Mouse (Mus musculus): ENCODE results near the gene Ephx4.
A peak's percentile ranks its signal among the peaks of the same experiment; 100 is the strongest.

DNA sequence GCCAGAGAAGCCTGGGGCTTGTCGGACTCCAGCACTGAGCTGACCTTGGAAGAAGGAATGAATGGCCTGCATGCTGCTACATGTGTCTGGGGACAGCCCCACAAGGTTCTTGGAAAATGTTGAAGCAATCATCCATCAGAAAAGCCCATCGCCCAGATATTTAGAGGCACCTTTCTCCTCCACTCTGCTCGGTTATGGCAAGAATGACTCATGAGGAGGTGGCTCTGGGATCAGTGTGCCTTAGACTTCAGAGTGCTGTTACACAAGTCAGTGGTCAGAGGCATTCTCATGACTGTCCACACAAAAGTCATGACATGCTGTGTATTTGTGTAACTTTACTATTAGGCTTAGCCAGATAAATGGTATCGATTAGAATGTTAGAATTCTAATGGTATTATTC lies 64.6 kb downstream of the Ephx4 start:
- no peak for TF ChIP-seq CTCF (conservative IDR thresholded peaks at IDR 0.05 in 1 of 2, IDR thresholded peaks at IDR 0.05 in 1 of 2; ENCODE audit: low read depth in 2 of 2, low read length in 2 of 2)
- TF ChIP-seq TCF12 (IDR thresholded peaks at IDR 0.05; ENCODE audit: low read depth, low read length), result no peak
- TF ChIP-seq RAD21 (IDR thresholded peaks at IDR 0.05; ENCODE audit: low read depth, low read length), result no peak
- peak; percentile 74 for TF ChIP-seq EP300 (IDR thresholded peaks at IDR 0.05; ENCODE audit: low read length)
- TF ChIP-seq USF1 (IDR thresholded peaks at IDR 0.05; ENCODE audit: low read depth, low read length), result no peak
- peak; percentile 11; the same call in 1 of the 2 replicates for TF ChIP-seq MAX (IDR thresholded peaks at IDR 0.05; ENCODE audit: low read length)
- TF ChIP-seq RCOR1 (conservative IDR thresholded peaks at IDR 0.05; ENCODE audit: low read depth, low read length), result no peak
- TF ChIP-seq IRF4 (IDR thresholded peaks at IDR 0.05; ENCODE audit: low read depth, low read length), result no peak; the same call in 1 of the 2 replicates
- TF ChIP-seq POLR2A (IDR thresholded peaks at IDR 0.05; ENCODE audit: low read depth, low read length), result no peak
- TF ChIP-seq SMC3 (IDR thresholded peaks at IDR 0.05; ENCODE audit: low read depth, low read length), result no peak
- TF ChIP-seq ZC3H11A (IDR thresholded peaks at IDR 0.05; ENCODE audit: low read depth, low read length), result no peak

Data from CH12.LX (cell line).